Mouse (Mus musculus) embryonic facial prominence, embryonic 14.5 days (tissue): ENCODE results near the gene Rai14. TPM values are rescaled to one million over a fixed set of nuclear protein-coding genes. Genes with fewer than 3 reads are reported as not detected.

Experiments used
- ATAC-seq: fragments of 200-750 bp; cut with Nextera tagmentation; 2 replicates; pipeline ENCODE4 v1.8.0; 2017; ENCODE audit warnings: low read depth, moderate number of reproducible peaks, moderate TSS enrichment
- DNase-seq: peaks from one replicate; pipeline ENCODE4 v3.0.0-alpha.2; 2015; ENCODE audit warnings: low spot score
- H3K27ac ChIP-seq: fragments of 300-500 bp; sonication (generic); replicated peaks from 2 replicates; pipeline ENCODE4 v1.5.1; 2014; ENCODE audit warnings: low read depth, mild to moderate bottlenecking, low read length, moderate library complexity
- H3K27me3 ChIP-seq: fragments of 300-500 bp; sonication (generic); replicated peaks from 2 replicates; pipeline ENCODE4 v1.6.1; 2014; ENCODE audit warnings: low read length; ENCODE audit not compliant: control insufficient read depth, insufficient read depth
- H3K36me3 ChIP-seq: fragments of 300-500 bp; sonication (generic); 2 replicates; pipeline ENCODE4 v1.6.1; 2014; ENCODE audit warnings: low read length, mixed read lengths; ENCODE audit not compliant: control insufficient read depth, insufficient read depth
- H3K4me1 ChIP-seq: fragments of 300-500 bp; sonication (generic); 2 replicates; pipeline ENCODE4 v1.6.1; 2014; ENCODE audit warnings: antibody characterized with exemption, low read length; ENCODE audit not compliant: control insufficient read depth, insufficient read depth
- H3K4me2 ChIP-seq: fragments of 300-500 bp; sonication (generic); 2 replicates; pipeline ENCODE4 v1.6.1; 2014; ENCODE audit warnings: low read depth, mild to moderate bottlenecking, low read length, moderate library complexity, mixed read lengths
- H3K4me3 ChIP-seq: fragments of 300-500 bp; sonication (generic); 2 replicates; pipeline ENCODE4 v1.5.1; 2014; ENCODE audit warnings: low read depth, mild to moderate bottlenecking, low read length
- H3K9ac ChIP-seq: fragments of 300-500 bp; sonication (generic); 2 replicates; pipeline ENCODE4 v1.6.1; 2014; ENCODE audit warnings: low read depth, mild to moderate bottlenecking, low read length, moderate library complexity, mixed read lengths
- H3K9me3 ChIP-seq: fragments of 300-500 bp; sonication (generic); 2 replicates; pipeline ENCODE4 v1.6.1; 2016; ENCODE audit warnings: low read length; ENCODE audit not compliant: control insufficient read depth
- WGBS: fragments of 180-500 bp; shearing (Covaris S2); extraction: QIAGEN DNeasy Blood & Tissue Kit; methylation state at CpG from one replicate; pipeline ENCODE4 v1.1.7; 2014; 5-methylcytosine and 5-hydroxymethylcytosine counted together
- polyA plus RNA-seq: library from polyadenylated mRNA; unstranded; fragments of >200 nt; fragmentation: Nextera tagmentation; extraction: Ambion mirVana; gene quantifications from 2 replicates; pipeline ENCODE4 v1.2.1, GENCODE M21; 2014

Gene Rai14
- polyA plus RNA-seq, 1 experiment from 2014 or later = 52.4 TPM

DNA sequence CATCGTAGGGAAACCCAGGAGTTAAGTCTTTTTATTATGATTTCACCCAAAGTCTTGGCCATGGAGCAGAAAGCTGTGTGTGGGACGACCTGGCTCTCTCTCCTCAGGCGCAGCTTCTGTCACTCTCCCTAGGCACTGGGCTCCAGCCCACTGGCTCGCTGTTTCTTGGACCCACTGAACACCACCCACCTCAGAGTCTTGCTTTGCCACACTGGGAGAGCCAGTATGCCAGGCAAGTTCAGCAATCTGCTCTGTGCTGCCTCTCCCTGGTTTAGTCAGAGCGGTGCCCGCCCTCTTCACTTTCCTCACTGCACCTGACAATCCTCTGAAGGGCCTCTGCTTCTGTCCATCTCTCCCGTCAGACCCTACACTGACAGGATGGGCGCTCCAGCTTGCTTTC lies 93.2 kb downstream of the Rai14 start:
- H3K9me3 ChIP-seq = peaks cover 7% of the 10 kb centered on the region
- H3K9ac ChIP-seq = no peak overlapping the region
- DNase-seq = no peak
- H3K4me3 ChIP-seq = no peak overlapping the region
- H3K36me3 ChIP-seq = peaks cover 14% of the 10 kb centered on the region
- peak overlapping the region; percentile 63 for H3K27ac ChIP-seq
- WGBS = 84% methylated on average over 8 of the region's 8 CpGs
- peaks cover 30% of the 10 kb centered on the region for H3K4me1 ChIP-seq
- H3K27me3 ChIP-seq = no peaks in the 10 kb centered on the region
- no peak for ATAC-seq
- H3K4me2 ChIP-seq = no peak overlapping the region

DNA sequence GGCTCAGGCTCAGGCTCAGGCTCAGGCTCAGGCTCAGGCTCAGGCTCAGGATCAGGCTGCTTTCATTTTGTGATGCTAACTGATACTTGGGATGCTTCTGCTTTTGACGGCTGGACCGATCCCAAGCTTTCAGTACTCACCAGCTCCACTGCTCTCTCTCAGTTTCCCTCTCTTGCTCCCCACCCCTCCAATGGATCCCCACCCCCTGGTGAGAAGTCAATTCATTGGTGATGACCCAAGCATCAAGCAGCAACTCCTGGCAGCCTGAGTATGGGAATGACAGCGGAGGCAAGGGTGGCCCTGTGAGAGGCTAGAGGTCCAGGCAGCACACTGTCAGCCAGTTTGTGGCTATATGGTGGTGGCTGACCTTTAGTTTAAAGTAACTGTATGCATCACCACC lies 94.7 kb downstream of the Rai14 start:
- 93% methylated on average over 3 of the region's 3 CpGs for WGBS
- ATAC-seq = no peak
- H3K27me3 ChIP-seq = no peaks in the 10 kb centered on the region
- no peak for DNase-seq
- no peak overlapping the region for H3K4me2 ChIP-seq
- no peak overlapping the region; the same call in 1 of the 2 replicates for H3K27ac ChIP-seq
- no peak overlapping the region for H3K9ac ChIP-seq
- H3K4me3 ChIP-seq = no peak overlapping the region
- peaks cover 7% of the 10 kb centered on the region for H3K9me3 ChIP-seq
- peaks cover 14% of the 10 kb centered on the region for H3K36me3 ChIP-seq
- H3K4me1 ChIP-seq = peaks cover 28% of the 10 kb centered on the region

- Histone ChIP-seq H3K4me2 (no peak overlapping the region), H3K27ac (0 out of 2 replicates have a peak overlapping the region, but pooled peaks have one; percentile 10), H3K4me1 (peaks cover 28% of the 10 kb centered on the region), H3K9me3 (peaks cover 7% of the 10 kb centered on the region), H3K4me3 (no peak overlapping the region), H3K27me3 (no peaks in the 10 kb centered on the region), H3K36me3 (peaks cover 14% of the 10 kb centered on the region), H3K9ac (no peak overlapping the region)
- WGBS = 85% methylated on average over 2 of the region's 2 CpGs
- DNase-seq (no peak), ATAC-seq (no peak)
Observed at GRCm38 (mm10) chr15:10618276-10618675, 96.1 kb downstream of the Rai14 start.

DNA sequence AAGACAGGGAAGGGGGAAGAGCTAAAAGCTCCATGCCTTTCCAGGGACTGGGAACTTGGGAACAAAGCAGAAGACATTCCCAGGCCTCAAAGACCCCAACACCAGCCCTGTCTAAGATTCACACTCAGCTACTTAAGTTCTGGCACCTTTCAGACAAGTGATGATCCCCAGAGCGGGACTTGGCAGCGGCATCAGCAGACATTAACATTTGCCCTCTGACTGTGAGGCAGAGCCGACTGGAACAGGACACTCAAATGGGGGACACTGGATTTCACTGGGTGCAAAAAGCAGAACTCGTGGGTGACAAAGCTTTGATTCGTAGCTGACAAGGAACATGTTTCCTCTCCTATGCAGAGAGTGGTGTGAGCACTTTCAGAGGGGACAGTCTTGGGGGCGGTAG lies 98.4 kb downstream of the Rai14 start:
- Histone ChIP-seq H3K9me3 (peaks cover 7% of the 10 kb centered on the region), H3K4me3 (no peak overlapping the region), H3K27me3 (no peaks in the 10 kb centered on the region), H3K4me2 (no peak overlapping the region), H3K4me1 (peaks cover 20% of the 10 kb centered on the region), H3K27ac (peak overlapping the region; percentile 68), H3K36me3 (peaks cover 14% of the 10 kb centered on the region), H3K9ac (no peak overlapping the region)
- 78% methylated on average over 6 of the region's 6 CpGs for WGBS
- no peak for DNase-seq
- no peak for ATAC-seq

DNA sequence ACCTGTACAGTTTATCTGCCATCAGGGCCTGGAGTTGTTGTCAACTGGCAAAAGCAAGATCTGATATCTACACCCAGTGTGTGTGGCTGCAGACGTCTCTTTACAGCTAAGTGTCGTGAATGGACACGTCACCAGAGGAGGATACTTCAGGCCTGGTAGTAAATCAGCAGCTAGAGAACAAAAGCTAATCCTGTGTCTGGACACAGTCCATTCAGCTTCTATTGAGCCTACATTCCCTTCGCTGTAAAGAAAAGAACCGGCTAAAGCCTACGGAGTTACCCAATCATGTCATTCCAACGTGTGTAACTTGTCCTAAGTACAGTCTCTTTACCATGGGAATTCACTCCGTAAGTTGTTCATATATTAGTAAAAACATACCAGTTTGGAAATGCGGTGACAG lies 103.4 kb downstream of the Rai14 start:
- no peaks in the 10 kb centered on the region for H3K27me3 ChIP-seq
- peaks cover 6% of the 10 kb centered on the region; the same call in 1 of the 2 replicates for H3K4me1 ChIP-seq
- no peak for DNase-seq
- peaks cover 20% of the 10 kb centered on the region for H3K36me3 ChIP-seq
- 88% methylated on average over 9 of the region's 9 CpGs for WGBS
- H3K9me3 ChIP-seq = no peaks in the 10 kb centered on the region
- H3K9ac ChIP-seq = no peak overlapping the region
- no peak overlapping the region for H3K27ac ChIP-seq
- no peak overlapping the region for H3K4me2 ChIP-seq
- H3K4me3 ChIP-seq = no peak overlapping the region
- ATAC-seq = no peak

DNA sequence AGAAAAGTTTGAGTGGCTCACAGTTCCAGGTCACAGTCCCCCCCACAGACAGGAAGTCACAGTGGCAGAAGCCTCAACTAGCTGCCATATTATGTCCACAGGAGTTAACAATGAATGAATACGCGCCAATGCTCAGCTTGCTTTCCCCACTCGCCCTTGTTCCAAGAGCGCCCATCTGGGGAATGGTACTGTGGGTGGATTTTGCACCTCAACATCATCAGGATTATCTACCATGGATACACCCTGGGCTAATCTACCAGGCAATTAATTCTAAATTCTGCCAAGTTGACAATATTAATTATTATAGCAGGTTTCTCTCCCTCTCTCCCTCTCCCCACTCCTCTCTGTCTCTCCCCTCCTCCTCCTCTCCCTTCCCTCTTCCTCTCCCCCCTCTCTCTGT lies 105.3 kb downstream of the Rai14 start:
- Histone ChIP-seq H3K27me3 (no peaks in the 10 kb centered on the region), H3K9ac (no peak overlapping the region), H3K27ac (peak overlapping the region; percentile 48), H3K36me3 (peaks cover 40% of the 10 kb centered on the region), H3K9me3 (peaks cover 2% of the 10 kb centered on the region; the same call in 1 of the 2 replicates), H3K4me3 (no peak overlapping the region), H3K4me2 (no peak overlapping the region), H3K4me1 (no peaks in the 10 kb centered on the region)
- ATAC-seq (no peak), DNase-seq (no peak)
- 94% methylated on average over 4 of the region's 4 CpGs for WGBS

DNA sequence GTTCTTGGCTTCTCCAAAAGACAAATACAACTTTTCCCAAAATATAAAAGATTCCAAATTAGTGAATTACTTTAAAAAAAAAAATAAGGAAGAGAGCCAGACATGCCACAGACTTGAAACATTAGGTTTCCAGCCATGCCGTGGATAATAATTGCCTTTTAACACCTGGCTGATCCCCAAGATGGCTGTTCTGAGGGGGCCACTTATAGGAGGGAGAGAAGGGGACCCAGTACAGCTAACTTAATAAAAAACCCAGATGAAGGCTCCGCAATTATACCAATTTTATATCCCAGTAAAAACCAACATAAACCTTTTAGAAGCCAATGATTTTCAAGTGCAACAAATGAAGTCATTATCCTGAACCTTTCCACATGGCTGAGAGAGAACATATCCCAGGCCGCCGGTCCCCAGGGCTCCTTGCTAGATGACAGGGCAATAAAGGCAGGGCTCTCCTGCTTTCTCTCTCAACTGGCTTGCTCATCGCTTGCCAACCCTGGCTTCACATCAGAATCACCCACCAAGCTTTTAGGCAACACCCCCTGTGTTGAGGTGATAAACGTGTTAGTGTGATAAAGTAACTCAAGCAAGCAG lies 105.8 kb downstream of the Rai14 start:
- no peak for DNase-seq
- Histone ChIP-seq H3K4me2 (no peak overlapping the region), H3K36me3 (peaks cover 44% of the 10 kb centered on the region), H3K9me3 (peaks cover 7% of the 10 kb centered on the region), H3K4me1 (no peaks in the 10 kb centered on the region), H3K9ac (no peak overlapping the region), H3K4me3 (no peak overlapping the region), H3K27me3 (no peaks in the 10 kb centered on the region), H3K27ac (peak overlapping the region; percentile 48)
- no peak for ATAC-seq
- 61% methylated on average over 6 of the region's 6 CpGs for WGBS

- DNase-seq (peak; percentile 80), ATAC-seq (no peak)
- H3K36me3 ChIP-seq = peaks cover 11% of the 10 kb centered on the region
- no peak overlapping the region for H3K9ac ChIP-seq
- H3K4me3 ChIP-seq = no peak overlapping the region
- H3K9me3 ChIP-seq = peaks cover 7% of the 10 kb centered on the region
- peak overlapping the region; percentile 88 for H3K27ac ChIP-seq
- peaks cover 40% of the 10 kb centered on the region for H3K4me1 ChIP-seq
- 63% methylated on average over 7 of the region's 7 CpGs for WGBS
- no peaks in the 10 kb centered on the region for H3K27me3 ChIP-seq
- H3K4me2 ChIP-seq = no peak overlapping the region
Observed at GRCm38 (mm10) chr15:10599413-10599812, 115.0 kb downstream of the Rai14 start.
